27 mouse cellular contexts compared by ENCODE assay signal in genomic region chr7:4716955-4717354, GRCm38 (mm10). TPM values are rescaled to one million over a fixed set of nuclear protein-coding genes. Genes with fewer than 3 reads are reported as not detected.
DNase-seq lines count a peak whose midpoint lies in the region; ATAC-seq and TF ChIP-seq lines count a peak whose summit lies in the region.
"Had no signal": no experiment of that assay in that cellular context is flagged by ENCODE, and none has a peak within 500 bp of the region (broad histone marks: within the 10 kb centered on the region; RNA-seq: fewer than 3 reads in every experiment).

No protein-coding gene starts in this region.

- H3K36me3 ChIP-seq in intestine, embryonic 16.5 days (ENCODE audit: control insufficient read depth, insufficient read depth, low read length), result no peaks in the 10 kb centered on the region
- peaks cover 14% of the 10 kb centered on the region; the same call in 1 of the 2 replicates for H3K36me3 ChIP-seq in intestine, embryonic 15.5 days
- peaks cover 9% of the 10 kb centered on the region; the same call in 1 of the 2 replicates for H3K36me3 ChIP-seq in kidney, postnatal 0 days (ENCODE audit: insufficient read depth, low read length)
- H3K36me3 ChIP-seq: G1E had no signal

- H3K4me3 ChIP-seq in intestine, embryonic 16.5 days (ENCODE audit: low read length), result no peak overlapping the region
- no peak overlapping the region for H3K4me3 ChIP-seq in intestine, embryonic 15.5 days (replicated peaks)
- H3K4me3 ChIP-seq in kidney, postnatal 0 days (replicated peaks; ENCODE audit: low read depth, low read length), result no peak overlapping the region
- no peak overlapping the region for H3K4me3 ChIP-seq in gastrocnemius, adult 2 months
- H3K4me3 ChIP-seq: embryonic facial prominence, embryonic 13.5 days; embryonic facial prominence, embryonic 15.5 days; erythroblast, embryonic 14.5 days; forebrain, embryonic 10.5 days; forebrain, embryonic 12.5 days; forebrain, embryonic 15.5 days had no signal

- no peak overlapping the region for H3K4me2 ChIP-seq in intestine, embryonic 16.5 days (ENCODE audit: low read depth, low read length)
- H3K4me2 ChIP-seq in intestine, embryonic 15.5 days (replicated peaks), result no peak overlapping the region
- no peak overlapping the region for H3K4me2 ChIP-seq in kidney, postnatal 0 days (ENCODE audit: low read length)
- H3K4me2 ChIP-seq: embryonic facial prominence, embryonic 13.5 days; embryonic facial prominence, embryonic 15.5 days; forebrain, embryonic 12.5 days; forebrain, embryonic 15.5 days had no signal

- no peaks in the 10 kb centered on the region for H3K9me3 ChIP-seq in intestine, embryonic 16.5 days (ENCODE audit: control insufficient read depth, low read length)
- no peaks in the 10 kb centered on the region for H3K9me3 ChIP-seq in intestine, embryonic 15.5 days
- H3K9me3 ChIP-seq in kidney, postnatal 0 days (replicated peaks; ENCODE audit: low read length), result no peaks in the 10 kb centered on the region
- H3K9me3 ChIP-seq: embryonic facial prominence, embryonic 13.5 days; embryonic facial prominence, embryonic 15.5 days; forebrain, embryonic 10.5 days; forebrain, embryonic 12.5 days; forebrain, embryonic 15.5 days; G1E had no signal

- H3K27ac ChIP-seq in intestine, embryonic 16.5 days (ENCODE audit: low read length), result no peak overlapping the region
- no peak overlapping the region for H3K27ac ChIP-seq in intestine, embryonic 15.5 days
- H3K27ac ChIP-seq in kidney, postnatal 0 days, result no peak overlapping the region
- H3K27ac ChIP-seq in gastrocnemius, adult 2 months, result no peak overlapping the region
- H3K27ac ChIP-seq: embryonic facial prominence, embryonic 13.5 days; embryonic facial prominence, embryonic 15.5 days; forebrain, embryonic 10.5 days; forebrain, embryonic 12.5 days; forebrain, embryonic 15.5 days had no signal

- TF ChIP-seq CTCF in kidney, postnatal 0 days (IDR thresholded peaks at IDR 0.05; ENCODE audit: low read depth), result no peak
- TF ChIP-seq CTCF in gastrocnemius, adult 2 months (IDR thresholded peaks at IDR 0.05), result no peak

- WGBS in intestine, embryonic 16.5 days, result 74% methylated on average over 6 of the region's 6 CpGs
- 71% methylated on average over 6 of the region's 6 CpGs for WGBS in intestine, embryonic 15.5 days
- WGBS in kidney, postnatal 0 days, result 51% methylated on average over 6 of the region's 6 CpGs

- no peak for ATAC-seq in intestine, embryonic 16.5 days
- no peak for ATAC-seq in intestine, embryonic 15.5 days
- ATAC-seq in kidney, postnatal 0 days (replicated peaks; ENCODE audit: low FRiP score, low read depth), result no peak
- ATAC-seq: forebrain, embryonic 15.5 days; Patski had no signal

- DNase-seq in kidney, postnatal 0 days (ENCODE audit: low spot score), result peak; percentile 35
- DNase-seq in kidney, postnatal 25 days, result no peak
- peak; percentile 30 for DNase-seq in R1 (ENCODE audit: low read depth, low spot score)
- DNase-seq in gastrocnemius, adult 2 months, result no peak
- no peak for DNase-seq in frontal cortex, adult 2 months (ENCODE audit: extremely low spot score in 1 of 2, low spot score in 1 of 2)
- DNase-seq: adrenal gland, adult 2 months; adrenal gland, postnatal 10 days; adrenal gland, postnatal 25 days; cerebellum, adult 11 months; cerebellum, adult 18-20 months; cerebellum, adult 8-10 months; cerebellum, adult 9-11 months; cerebellum, postnatal 14 days; cerebellum, postnatal 36 days; embryo, embryonic 11 days had no signal

- no peaks in the 10 kb centered on the region for H3K27me3 ChIP-seq in intestine, embryonic 16.5 days (replicated peaks; ENCODE audit: control insufficient read depth, insufficient read depth, low read length)
- H3K27me3 ChIP-seq in intestine, embryonic 15.5 days (replicated peaks), result no peaks in the 10 kb centered on the region
- H3K27me3 ChIP-seq in kidney, postnatal 0 days (ENCODE audit: insufficient read depth, low read length), result no peaks in the 10 kb centered on the region
- H3K27me3 ChIP-seq: embryonic facial prominence, embryonic 13.5 days; embryonic facial prominence, embryonic 15.5 days; forebrain, embryonic 12.5 days; forebrain, embryonic 15.5 days; Patski had no signal

- 0 out of 2 replicates have a peak overlapping the region, but pooled peaks have one; percentile 14 for H3K9ac ChIP-seq in intestine, embryonic 16.5 days (ENCODE audit: low read depth, low read length)
- H3K9ac ChIP-seq in intestine, embryonic 15.5 days, result no peak overlapping the region
- H3K9ac ChIP-seq in kidney, postnatal 0 days (ENCODE audit: low read depth, low read length), result no peak overlapping the region
- H3K9ac ChIP-seq: embryonic facial prominence, embryonic 13.5 days; embryonic facial prominence, embryonic 15.5 days; forebrain, embryonic 12.5 days; forebrain, embryonic 15.5 days had no signal

- H3K4me1 ChIP-seq in intestine, embryonic 16.5 days (ENCODE audit: control insufficient read depth, insufficient read depth, low read length), result 0 out of 2 replicates have a peak, but pooled peaks cover 2% of the 10 kb centered on the region
- no peaks in the 10 kb centered on the region for H3K4me1 ChIP-seq in intestine, embryonic 15.5 days (replicated peaks)
- no peaks in the 10 kb centered on the region for H3K4me1 ChIP-seq in kidney, postnatal 0 days (replicated peaks; ENCODE audit: insufficient read depth, low read length)
- H3K4me1 ChIP-seq: embryonic facial prominence, embryonic 13.5 days; embryonic facial prominence, embryonic 15.5 days; forebrain, embryonic 10.5 days; forebrain, embryonic 12.5 days; forebrain, embryonic 15.5 days had no signal

- intact Hi-C loops in gastrocnemius, adult 2 months (cut with DNase I), result no loop called here

RNA-seq across cellular contexts. Expression of gene Tmem150b, which starts 8.1 kb away (rescaled TPM):
- 4.4 and 5.4 TPM in 2 replicates for polyA plus RNA-seq in intestine, embryonic 16.5 days (2015; fragmentation: Nextera tagmentation; extraction: Ambion mirVana)
- polyA plus RNA-seq in intestine, embryonic 15.5 days (2015; fragmentation: Nextera tagmentation; extraction: Ambion mirVana), result 2.2 and 3.6 TPM in 2 replicates
- 0.06 and 0.12 TPM in 2 replicates for polyA plus RNA-seq in kidney, postnatal 0 days (2015; fragmentation: Nextera tagmentation; extraction: Ambion mirVana)
- total RNA-seq in gastrocnemius, adult 2 months (2021), result under 1 TPM in 1 of 2 experiments, not detected in 1; 0.22 TPM
- 0.13 and 0.14 TPM in 2 replicates for polyA plus RNA-seq in frontal cortex, adult 2 months (2012; rRNA removed)
- polyA plus RNA-seq: embryonic facial prominence, embryonic 11.5 days; erythroblast, embryonic 14.5 days had no signal

RNA-seq across cellular contexts. Expression of gene Kmt5c, which starts 23.0 kb away (rescaled TPM):
- 66.7 and 76.0 TPM in 2 replicates for polyA plus RNA-seq in intestine, embryonic 16.5 days (2015; fragmentation: Nextera tagmentation; extraction: Ambion mirVana)
- 63.7 and 66.8 TPM in 2 replicates for polyA plus RNA-seq in intestine, embryonic 15.5 days (2015; fragmentation: Nextera tagmentation; extraction: Ambion mirVana)
- 61.2 and 64.8 TPM in 2 replicates for polyA plus RNA-seq in kidney, postnatal 0 days (2015; fragmentation: Nextera tagmentation; extraction: Ambion mirVana)
- 10 to 100 TPM in 1 of 2 experiments, 1 to 10 TPM in 1; 8.0 to 11.5 TPM for total RNA-seq in gastrocnemius, adult 2 months (2021)
- polyA plus RNA-seq in frontal cortex, adult 2 months (2012; rRNA removed), result 74.3 and 83.4 TPM in 2 replicates

RNA-seq across cellular contexts. Expression of gene Brsk1, which starts 26.6 kb away (rescaled TPM):
- 0.86 and 1.4 TPM in 2 replicates for polyA plus RNA-seq in intestine, embryonic 16.5 days (2015; fragmentation: Nextera tagmentation; extraction: Ambion mirVana)
- polyA plus RNA-seq in intestine, embryonic 15.5 days (2015; fragmentation: Nextera tagmentation; extraction: Ambion mirVana), result 0.63 and 1.1 TPM in 2 replicates
- 0.71 and 0.78 TPM in 2 replicates for polyA plus RNA-seq in kidney, postnatal 0 days (2015; fragmentation: Nextera tagmentation; extraction: Ambion mirVana)
- total RNA-seq in gastrocnemius, adult 2 months (2021), result under 1 TPM; 0.48 to 0.75 TPM
- polyA plus RNA-seq in frontal cortex, adult 2 months (2012; rRNA removed), result 244 and 251 TPM in 2 replicates
- total RNA-seq: common myeloid progenitor, adult 5-6 weeks had no signal
- polyA plus RNA-seq: G1E had no signal

RNA-seq across cellular contexts. Expression of gene Hspbp1, which starts 32.1 kb away (rescaled TPM):
- 84.9 and 95.4 TPM in 2 replicates for polyA plus RNA-seq in intestine, embryonic 16.5 days (2015; fragmentation: Nextera tagmentation; extraction: Ambion mirVana)
- polyA plus RNA-seq in intestine, embryonic 15.5 days (2015; fragmentation: Nextera tagmentation; extraction: Ambion mirVana), result 92.4 and 98.2 TPM in 2 replicates
- 99.7 and 99.9 TPM in 2 replicates for polyA plus RNA-seq in kidney, postnatal 0 days (2015; fragmentation: Nextera tagmentation; extraction: Ambion mirVana)
- 10 to 100 TPM; 23.4 to 29.8 TPM for total RNA-seq in gastrocnemius, adult 2 months (2021)
- 98.4 and 107 TPM in 2 replicates for polyA plus RNA-seq in frontal cortex, adult 2 months (2012; rRNA removed)

RNA-seq across cellular contexts. Expression of gene Cox6b2, which starts 35.9 kb away (rescaled TPM):
- 38.1 and 50.6 TPM in 2 replicates for polyA plus RNA-seq in intestine, embryonic 16.5 days (2015; fragmentation: Nextera tagmentation; extraction: Ambion mirVana)
- 45.5 and 53.0 TPM in 2 replicates for polyA plus RNA-seq in intestine, embryonic 15.5 days (2015; fragmentation: Nextera tagmentation; extraction: Ambion mirVana)
- polyA plus RNA-seq in kidney, postnatal 0 days (2015; fragmentation: Nextera tagmentation; extraction: Ambion mirVana), result 70.7 and 84.0 TPM in 2 replicates
- under 1 TPM; 0.51 to 0.78 TPM for total RNA-seq in gastrocnemius, adult 2 months (2021)
- polyA plus RNA-seq in frontal cortex, adult 2 months (2012; rRNA removed), result 16.1 and 19.8 TPM in 2 replicates
- polyA plus RNA-seq: Patski had no signal

Comparison
In these comparisons a context has a peak if more than half of its experiments do, and no peak if none do; other contexts are left out.
1. DNase-seq: peak in kidney, postnatal 0 days (single experiment) and R1 (single experiment); none in kidney, postnatal 25 days (0 of 2), gastrocnemius, adult 2 months (single experiment) and frontal cortex, adult 2 months (0 of 2).
2. RNA of gene Brsk1, which starts 26.6 kb away (polyA plus RNA-seq): 244 to 251 TPM in frontal cortex, adult 2 months; 0.86 to 1.4 TPM in intestine, embryonic 16.5 days, 0.63 to 1.1 TPM in intestine, embryonic 15.5 days and 0.71 to 0.78 TPM in kidney, postnatal 0 days; every median in the first group is over 100 times any median in the second.